Mouse (Mus musculus) forebrain, embryonic 14.5 days (tissue): ENCODE data around the gene Ranbp3. TPM values are rescaled to one million over a fixed set of nuclear protein-coding genes. Genes with fewer than 3 reads are reported as not detected.

Experiments used
- ATAC-seq: fragments of 200-750 bp; cut with Nextera tagmentation; 2 replicates; pipeline ENCODE4 v1.8.0; 2017; ENCODE audit warnings: mild to moderate bottlenecking, moderate library complexity
- DNase-seq: peaks from one replicate; pipeline ENCODE4 v3.0.0-alpha.2; 2015; ENCODE audit warnings: low spot score
- H3K27ac ChIP-seq: fragments of 300-500 bp; sonication (generic); 2 replicates; pipeline ENCODE4 v1.5.1; 2014; ENCODE audit warnings: low read depth, mild to moderate bottlenecking, control low read depth, low read length, moderate library complexity
- H3K27me3 ChIP-seq: fragments of 300-500 bp; sonication (generic); replicated peaks from 2 replicates; pipeline ENCODE4 v1.6.1; 2014; ENCODE audit warnings: low read length, control low read depth, mixed read lengths; ENCODE audit not compliant: control insufficient read depth, insufficient read depth
- H3K36me3 ChIP-seq: fragments of 300-500 bp; sonication (generic); 2 replicates; pipeline ENCODE4 v1.6.1; 2014; ENCODE audit warnings: low read length, control low read depth; ENCODE audit not compliant: control insufficient read depth, insufficient read depth
- H3K4me1 ChIP-seq: fragments of 300-500 bp; sonication (generic); 2 replicates; pipeline ENCODE4 v1.6.1; 2014; ENCODE audit warnings: antibody characterized with exemption, low read length, control low read depth; ENCODE audit not compliant: control insufficient read depth, insufficient read depth
- H3K4me2 ChIP-seq: fragments of 300-500 bp; sonication (generic); 2 replicates; pipeline ENCODE4 v1.6.1; 2014; ENCODE audit warnings: mild to moderate bottlenecking, control low read depth, low read length
- H3K4me3 ChIP-seq: fragments of 300-500 bp; sonication (generic); 2 replicates; pipeline ENCODE4 v1.5.1; 2014; ENCODE audit warnings: low read depth, low read length, control low read depth
- H3K9ac ChIP-seq: fragments of 300-500 bp; sonication (generic); 2 replicates; pipeline ENCODE4 v1.6.1; 2014; ENCODE audit warnings: mild to moderate bottlenecking, low read length, control low read depth, moderate library complexity
- H3K9me3 ChIP-seq: fragments of 300-500 bp; sonication (generic); replicated peaks from 2 replicates; pipeline ENCODE4 v1.6.1; 2016; ENCODE audit warnings: low read length, control low read depth, mixed read lengths; ENCODE audit not compliant: control insufficient read depth
- WGBS: fragments of 180-500 bp; shearing (Covaris S2); extraction: QIAGEN DNeasy Blood & Tissue Kit; methylation state at CpG from one replicate; pipeline ENCODE4 v1.1.7; 2014; 5-methylcytosine and 5-hydroxymethylcytosine counted together
- polyA plus RNA-seq: library from polyadenylated mRNA; unstranded; fragments of >200 nt; fragmentation: Nextera tagmentation; extraction: Ambion mirVana; gene quantifications from 2 replicates; pipeline ENCODE4 v1.2.1, GENCODE M21; 2014

The Ranbp3 gene
- polyA plus RNA-seq, 1 experiment from 2014 or later, result 116 TPM

DNA sequence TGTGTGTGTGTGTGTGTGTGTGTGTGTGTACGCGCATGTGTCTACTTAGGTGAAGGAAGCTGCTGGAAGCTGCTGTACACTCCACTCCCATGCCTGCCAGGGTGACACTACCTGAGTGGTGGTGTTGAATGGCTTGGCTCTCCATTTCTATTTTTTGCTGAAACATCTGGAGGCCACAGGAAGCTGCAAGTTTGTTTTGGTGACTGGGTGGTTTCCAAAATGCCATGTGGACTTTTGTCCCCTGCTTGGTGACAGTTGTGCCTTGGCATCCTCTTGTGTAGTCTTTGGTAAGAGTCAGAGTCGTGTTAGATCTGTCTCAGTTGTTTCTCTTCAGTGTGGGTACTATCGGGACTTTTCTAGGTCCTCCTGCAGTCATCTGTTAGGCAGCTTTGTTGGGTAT, 13.7 kb downstream of the Ranbp3 start:
- DNase-seq (no peak), ATAC-seq (no peak)
- Histone ChIP-seq H3K4me3 (no peak overlapping the region), H3K27me3 (no peaks in the 10 kb centered on the region), H3K9ac (no peak overlapping the region), H3K36me3 (peaks cover 78% of the 10 kb centered on the region), H3K9me3 (no peaks in the 10 kb centered on the region), H3K4me1 (no peaks in the 10 kb centered on the region), H3K27ac (no peak overlapping the region), H3K4me2 (no peak overlapping the region)
- WGBS, result 96% methylated on average over 4 of the region's 4 CpGs

DNA sequence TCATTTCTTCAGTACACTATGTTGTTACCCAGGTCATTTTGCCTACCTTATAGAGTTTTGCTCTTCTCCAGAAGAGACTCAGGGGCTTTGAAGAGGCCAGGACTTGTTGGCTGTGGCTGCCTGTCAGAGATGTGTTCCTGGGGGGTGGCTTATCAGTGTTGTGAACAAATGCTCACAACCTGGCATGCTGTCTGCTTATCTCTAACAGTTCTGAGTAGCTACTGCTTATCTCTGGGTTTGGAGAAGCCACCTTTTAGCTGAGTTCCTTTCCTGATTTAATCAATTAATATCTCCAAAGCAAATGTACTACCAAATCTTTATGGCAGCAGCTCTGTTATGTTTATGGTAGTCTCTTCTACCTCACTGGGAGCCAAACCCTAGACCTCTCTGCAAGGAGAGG, 15.0 kb downstream of the Ranbp3 start:
- Histone ChIP-seq H3K9me3 (no peaks in the 10 kb centered on the region), H3K4me2 (no peak overlapping the region), H3K4me3 (no peak overlapping the region), H3K4me1 (no peaks in the 10 kb centered on the region), H3K36me3 (peaks cover 76% of the 10 kb centered on the region), H3K27me3 (no peaks in the 10 kb centered on the region), H3K9ac (no peak overlapping the region), H3K27ac (no peak overlapping the region)
- ATAC-seq (no peak), DNase-seq (no peak)

DNA sequence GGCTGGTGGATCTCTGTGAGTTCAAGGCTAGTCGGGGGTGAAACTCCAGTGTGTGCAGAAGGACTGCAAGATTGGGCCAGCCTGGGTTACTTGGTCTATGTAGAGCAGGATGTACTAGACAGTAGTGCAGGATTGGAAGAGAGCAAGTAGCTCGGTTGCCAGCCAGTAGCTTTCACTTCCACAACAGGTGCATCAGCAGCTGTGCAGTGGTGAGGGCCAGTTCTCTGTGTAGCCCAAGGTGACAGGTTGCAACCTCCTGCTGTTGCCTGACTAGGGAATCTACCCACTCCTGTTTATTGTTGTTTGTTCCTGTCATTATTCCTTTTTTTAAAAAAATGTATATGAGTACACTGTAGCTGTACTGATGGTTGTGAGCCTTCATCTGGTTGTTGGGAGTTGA, 15.6 kb downstream of the Ranbp3 start:
- ATAC-seq (no peak), DNase-seq (no peak)
- Histone ChIP-seq H3K4me1 (peaks cover 4% of the 10 kb centered on the region), H3K27me3 (no peaks in the 10 kb centered on the region), H3K4me3 (no peak overlapping the region), H3K9me3 (no peaks in the 10 kb centered on the region), H3K36me3 (peaks cover 76% of the 10 kb centered on the region), H3K9ac (no peak overlapping the region), H3K4me2 (no peak overlapping the region), H3K27ac (no peak overlapping the region)
- 92% methylated on average over 2 of the region's 2 CpGs for WGBS

DNA sequence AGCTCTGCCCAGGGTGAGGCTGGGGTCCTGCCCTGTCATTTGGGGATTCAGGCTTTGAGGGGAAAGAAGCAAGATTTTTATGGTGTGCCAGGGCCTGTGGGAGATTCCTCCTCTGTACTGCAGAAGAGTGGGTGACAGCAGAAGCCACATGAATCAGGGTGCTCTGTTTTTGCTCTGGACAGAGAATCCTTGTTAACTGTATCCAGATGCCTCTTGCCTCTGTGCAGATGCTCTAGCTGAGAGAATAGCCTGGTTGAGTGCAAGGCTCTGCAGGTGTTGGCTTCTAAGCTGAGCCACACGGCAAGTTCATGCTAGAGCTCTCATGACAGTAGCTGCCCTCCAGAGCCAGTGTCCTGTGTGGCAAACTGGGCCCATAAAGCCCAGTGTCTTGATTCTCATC, 20.3 kb downstream of the Ranbp3 start:
- Histone ChIP-seq H3K27ac (peak overlapping the region; percentile 48; the same call in 1 of the 2 replicates), H3K4me3 (no peak overlapping the region), H3K27me3 (no peaks in the 10 kb centered on the region), H3K36me3 (peaks cover 77% of the 10 kb centered on the region), H3K9me3 (no peaks in the 10 kb centered on the region), H3K4me1 (peaks cover 12% of the 10 kb centered on the region), H3K4me2 (no peak overlapping the region), H3K9ac (peak overlapping the region; percentile 32; the same call in 1 of the 2 replicates)
- ATAC-seq (no peak), DNase-seq (no peak)
- 20% methylated on average over 1 of the region's 1 CpGs for whole genome bisulfite sequencing

DNA sequence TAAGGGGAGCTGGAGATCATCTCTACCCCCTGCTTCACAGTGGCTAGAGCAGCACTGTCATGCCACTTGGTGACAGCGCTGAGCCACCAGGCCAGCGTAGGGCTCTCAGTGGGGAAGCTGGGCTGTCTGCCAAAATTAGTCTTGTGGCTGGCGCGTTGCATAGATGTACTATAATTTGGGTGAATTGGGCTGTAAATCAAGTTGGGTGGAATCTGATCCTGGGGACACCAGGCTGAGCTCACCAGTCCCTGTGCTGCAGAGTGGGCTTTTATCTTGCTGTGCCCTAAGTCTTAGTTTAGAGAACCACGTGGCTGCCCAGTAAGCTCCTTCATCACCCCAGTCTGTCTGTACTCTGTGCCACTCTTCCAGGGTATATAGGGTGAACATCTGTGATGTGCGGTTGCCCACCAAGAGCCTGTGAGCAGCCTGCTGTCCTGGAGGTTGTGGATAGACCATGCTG, 20.8 kb downstream of the Ranbp3 start:
- 17% methylated on average over 6 of the region's 6 CpGs for WGBS
- Histone ChIP-seq H3K36me3 (peaks cover 77% of the 10 kb centered on the region), H3K4me3 (no peak overlapping the region), H3K4me2 (no peak overlapping the region), H3K4me1 (peaks cover 12% of the 10 kb centered on the region), H3K27me3 (no peaks in the 10 kb centered on the region), H3K27ac (peak overlapping the region; percentile 48; the same call in 1 of the 2 replicates), H3K9me3 (no peaks in the 10 kb centered on the region), H3K9ac (0 out of 2 replicates have a peak overlapping the region, but pooled peaks have one; percentile 32)
- peak; percentile 87 for ATAC-seq
- peak; percentile 91 for DNase-seq

DNA sequence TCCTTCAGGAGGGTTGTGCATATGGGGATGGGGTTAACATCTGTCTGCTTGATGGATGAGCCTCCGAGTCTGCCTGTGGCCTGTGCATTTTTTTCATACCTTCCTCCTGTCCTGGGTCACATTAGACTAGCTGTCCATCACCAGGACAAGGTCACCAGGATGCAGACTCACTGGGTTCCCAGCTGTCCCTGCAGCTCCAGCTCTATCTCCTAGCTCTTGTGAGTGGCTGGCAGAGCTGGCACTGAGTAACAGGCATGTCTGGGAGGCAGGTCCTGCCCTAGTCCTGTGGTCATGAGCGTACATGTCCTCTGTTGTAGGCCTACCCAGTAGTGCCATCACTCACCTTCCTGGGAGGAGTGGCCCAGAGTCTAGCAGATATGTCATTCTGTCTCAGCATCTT, 27.4 kb downstream of the Ranbp3 start:
- WGBS, result 93% methylated on average over 2 of the region's 2 CpGs
- H3K27ac ChIP-seq, result no peak overlapping the region
- H3K4me3 ChIP-seq, result no peak overlapping the region
- H3K9ac ChIP-seq, result no peak overlapping the region
- no peaks in the 10 kb centered on the region for H3K9me3 ChIP-seq
- no peak overlapping the region for H3K4me2 ChIP-seq
- H3K4me1 ChIP-seq, result no peaks in the 10 kb centered on the region
- no peaks in the 10 kb centered on the region for H3K27me3 ChIP-seq
- H3K36me3 ChIP-seq, result peaks cover 97% of the 10 kb centered on the region
- DNase-seq (no peak), ATAC-seq (no peak)

DNA sequence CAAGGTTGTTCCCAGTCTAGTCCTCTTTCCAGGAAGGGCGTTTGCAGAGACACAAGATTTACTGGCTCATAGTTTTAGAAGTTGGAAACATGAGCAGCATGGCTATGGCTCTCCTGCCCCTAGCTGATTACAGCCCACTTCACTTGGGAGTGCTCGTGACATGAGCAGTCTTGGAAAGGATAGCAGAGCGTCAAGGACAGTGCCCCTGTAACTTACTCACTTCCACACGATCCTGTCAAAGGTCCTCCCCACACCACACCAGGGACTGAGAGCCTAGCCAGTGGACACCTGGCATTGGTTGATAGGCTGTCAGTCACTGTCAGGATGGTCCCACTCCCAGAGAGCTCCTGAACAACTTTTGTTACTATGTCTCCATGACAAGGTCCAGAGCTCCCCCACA, 29.9 kb downstream of the Ranbp3 start:
- H3K4me2 ChIP-seq, result no peak overlapping the region
- DNase-seq (no peak), ATAC-seq (no peak)
- H3K4me1 ChIP-seq, result no peaks in the 10 kb centered on the region
- H3K27ac ChIP-seq, result no peak overlapping the region
- 86% methylated on average over 4 of the region's 4 CpGs for WGBS
- H3K9me3 ChIP-seq, result no peaks in the 10 kb centered on the region
- no peak overlapping the region for H3K4me3 ChIP-seq
- H3K9ac ChIP-seq, result no peak overlapping the region
- peaks cover 97% of the 10 kb centered on the region for H3K36me3 ChIP-seq
- H3K27me3 ChIP-seq, result no peaks in the 10 kb centered on the region

DNA sequence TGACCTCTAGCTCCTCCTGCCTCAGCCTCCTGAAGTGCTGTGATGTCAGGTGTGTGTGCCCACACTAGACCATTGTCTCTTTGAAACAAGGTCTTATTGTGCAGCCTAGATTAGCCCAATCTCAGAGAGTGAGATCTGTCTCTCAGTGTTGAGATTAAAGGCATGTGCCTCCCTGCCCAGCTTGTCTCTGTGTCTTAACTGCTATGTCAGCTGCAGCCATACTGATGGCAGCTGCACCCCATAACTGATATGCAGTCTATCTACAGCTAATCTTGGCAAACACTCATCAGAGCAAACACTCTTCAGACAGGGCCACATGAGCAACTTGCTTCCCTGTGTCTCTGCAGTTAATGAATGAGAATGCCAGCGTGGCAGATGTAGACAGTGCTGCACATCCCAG, 33.4 kb downstream of the Ranbp3 start:
- H3K36me3 ChIP-seq, result peaks cover 97% of the 10 kb centered on the region
- ATAC-seq, result no peak
- H3K4me3 ChIP-seq, result no peak overlapping the region
- no peak overlapping the region for H3K4me2 ChIP-seq
- WGBS, result 96% methylated on average over 1 of the region's 1 CpGs
- H3K9ac ChIP-seq, result no peak overlapping the region
- DNase-seq, result no peak
- H3K27ac ChIP-seq, result no peak overlapping the region
- H3K4me1 ChIP-seq, result no peaks in the 10 kb centered on the region
- no peaks in the 10 kb centered on the region for H3K27me3 ChIP-seq
- no peaks in the 10 kb centered on the region for H3K9me3 ChIP-seq

DNA sequence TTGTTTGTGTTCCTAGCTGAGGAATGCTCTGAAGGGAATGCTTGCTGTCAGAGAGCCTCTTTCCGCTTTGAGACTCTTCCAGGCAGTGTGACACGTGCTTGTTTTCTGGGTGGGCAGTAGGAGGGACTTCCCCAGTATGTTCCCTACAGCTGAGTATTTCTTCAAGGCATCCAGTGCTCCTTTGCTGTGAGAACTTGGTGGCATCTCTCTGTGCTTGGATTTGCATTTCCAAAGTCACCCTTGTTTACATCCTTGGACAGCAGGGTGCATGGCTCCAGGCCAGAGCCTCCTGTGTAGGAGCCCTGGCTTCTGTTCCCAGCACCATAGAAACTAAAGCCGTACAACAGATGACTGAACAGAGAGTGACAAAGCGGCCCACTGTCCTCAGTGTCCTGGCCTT, 35.6 kb downstream of the Ranbp3 start:
- Histone ChIP-seq H3K36me3 (peaks cover 92% of the 10 kb centered on the region), H3K4me2 (no peak overlapping the region), H3K27ac (no peak overlapping the region), H3K27me3 (no peaks in the 10 kb centered on the region), H3K9ac (no peak overlapping the region), H3K9me3 (no peaks in the 10 kb centered on the region), H3K4me1 (no peaks in the 10 kb centered on the region), H3K4me3 (no peak overlapping the region)
- ATAC-seq (no peak), DNase-seq (no peak)
- 82% methylated on average over 4 of the region's 4 CpGs for WGBS
